Mouse (Mus musculus) kidney, postnatal 0 days (tissue): ENCODE measurements around the gene Pgam2. TPM values are rescaled to one million over a fixed set of nuclear protein-coding genes. Genes with fewer than 3 reads are reported as not detected.

Experiments
- ATAC-seq: fragments of 200-750 bp; cut with Nextera tagmentation; replicated peaks from 2 replicates; pipeline ENCODE4 v1.8.0; 2017; ENCODE audit warnings: low read depth, moderate number of reproducible peaks, moderate TSS enrichment, moderate library complexity; ENCODE audit not compliant: low FRiP score
- DNase-seq: peaks from one replicate; pipeline ENCODE4 v3.0.0-alpha.2; 2016; ENCODE audit warnings: low spot score
- H3K27ac ChIP-seq: fragments of 300-500 bp; sonication (generic); 2 replicates; pipeline ENCODE4 v1.5.1; 2014; ENCODE audit warnings: mild to moderate bottlenecking
- H3K27me3 ChIP-seq: fragments of 300-500 bp; sonication (generic); 2 replicates; pipeline ENCODE4 v1.6.1; 2014; ENCODE audit warnings: low read length, mixed read lengths; ENCODE audit not compliant: insufficient read depth
- H3K36me3 ChIP-seq: fragments of 300-500 bp; sonication (generic); 2 replicates; pipeline ENCODE4 v1.6.1; 2014; ENCODE audit warnings: low read length, mixed read lengths; ENCODE audit not compliant: insufficient read depth
- H3K4me1 ChIP-seq: fragments of 300-500 bp; sonication (generic); replicated peaks from 2 replicates; pipeline ENCODE4 v1.6.1; 2014; ENCODE audit warnings: antibody characterized with exemption, low read length, mixed read lengths; ENCODE audit not compliant: insufficient read depth
- H3K4me2 ChIP-seq: fragments of 300-500 bp; sonication (generic); 2 replicates; pipeline ENCODE4 v1.6.1; 2014; ENCODE audit warnings: mild to moderate bottlenecking, low read length, moderate library complexity, mixed read lengths
- H3K4me3 ChIP-seq: fragments of 300-500 bp; sonication (generic); replicated peaks from 2 replicates; pipeline ENCODE4 v1.5.1; 2014; ENCODE audit warnings: low read depth, low read length
- H3K9ac ChIP-seq: fragments of 300-500 bp; sonication (generic); 2 replicates; pipeline ENCODE4 v1.6.1; 2014; ENCODE audit warnings: low read depth, low read length
- H3K9me3 ChIP-seq: fragments of 300-500 bp; sonication (generic); replicated peaks from 2 replicates; pipeline ENCODE4 v1.6.1; 2016; ENCODE audit warnings: low read length, inconsistent platforms, mixed read lengths
- CTCF ChIP-seq: IDR thresholded peaks from 2 replicates; pipeline ENCODE4 v1.5.1; 2016; ENCODE audit warnings: antibody characterized with exemption, low read depth, mild to moderate bottlenecking, moderate library complexity
- WGBS: fragments of 180-500 bp; shearing (Covaris S2); extraction: QIAGEN DNeasy Blood & Tissue Kit; methylation state at CpG from one replicate; pipeline ENCODE4 v1.1.7; 2014; 5-methylcytosine and 5-hydroxymethylcytosine counted together
- polyA plus RNA-seq: library from polyadenylated mRNA; unstranded; fragments of >200 nt; fragmentation: Nextera tagmentation; extraction: Ambion mirVana; gene quantifications from 2 replicates; pipeline ENCODE4 v1.2.1, GENCODE M21; 2015

The Pgam2 gene
- polyA plus RNA-seq, 1 experiment from 2014 or later, result 111 TPM

GRCm38 (mm10) chr11:5835057-5835456 is 31.5 kb upstream of the Pgam2 start:
- ATAC-seq, result no peak
- H3K27me3 ChIP-seq, result no peaks in the 10 kb centered on the region
- DNase-seq, result no peak
- H3K36me3 ChIP-seq, result peaks cover 23% of the 10 kb centered on the region
- TF ChIP-seq CTCF, result no peak
- H3K27ac ChIP-seq, result no peak overlapping the region
- H3K4me3 ChIP-seq, result no peak overlapping the region
- no peaks in the 10 kb centered on the region for H3K4me1 ChIP-seq
- 84% methylated on average over 7 of the region's 7 CpGs for WGBS
- no peak overlapping the region for H3K9ac ChIP-seq
- no peaks in the 10 kb centered on the region for H3K9me3 ChIP-seq
- H3K4me2 ChIP-seq, result no peak overlapping the region

- ATAC-seq, result no peak
- TF ChIP-seq CTCF, result no peak
- Histone ChIP-seq H3K36me3 (peaks cover 25% of the 10 kb centered on the region), H3K4me1 (no peaks in the 10 kb centered on the region), H3K9ac (no peak overlapping the region), H3K9me3 (no peaks in the 10 kb centered on the region), H3K4me3 (no peak overlapping the region), H3K4me2 (no peak overlapping the region), H3K27ac (no peak overlapping the region), H3K27me3 (no peaks in the 10 kb centered on the region)
- no peak for DNase-seq
- WGBS, result 54% methylated on average over 9 of the region's 9 CpGs
Measured at GRCm38 (mm10) chr11:5834506-5834905, 31.0 kb upstream of the Pgam2 start.

- no peak overlapping the region for H3K27ac ChIP-seq
- H3K4me2 ChIP-seq, result no peak overlapping the region
- no peaks in the 10 kb centered on the region for H3K27me3 ChIP-seq
- H3K9ac ChIP-seq, result no peak overlapping the region
- no peaks in the 10 kb centered on the region for H3K4me1 ChIP-seq
- no peak for DNase-seq
- no peak for TF ChIP-seq CTCF
- peaks cover 41% of the 10 kb centered on the region for H3K36me3 ChIP-seq
- WGBS, result 91% methylated on average over 12 of the region's 12 CpGs
- H3K9me3 ChIP-seq, result no peaks in the 10 kb centered on the region
- no peak for ATAC-seq
- H3K4me3 ChIP-seq, result no peak overlapping the region
Measured at GRCm38 (mm10) chr11:5829327-5829726, 25.8 kb upstream of the Pgam2 start.

GRCm38 (mm10) chr11:5828509-5829191 is 25.1 kb upstream of the Pgam2 start:
- Histone ChIP-seq H3K4me1 (no peaks in the 10 kb centered on the region), H3K36me3 (peaks cover 35% of the 10 kb centered on the region), H3K9ac (no peak overlapping the region), H3K4me3 (no peak overlapping the region), H3K4me2 (no peak overlapping the region), H3K27ac (no peak overlapping the region), H3K27me3 (no peaks in the 10 kb centered on the region), H3K9me3 (no peaks in the 10 kb centered on the region)
- DNase-seq, result no peak
- TF ChIP-seq CTCF, result no peak
- WGBS, result 85% methylated on average over 11 of the region's 11 CpGs
- no peak for ATAC-seq

GRCm38 (mm10) chr11:5827931-5828330 is 24.4 kb upstream of the Pgam2 start:
- H3K9me3 ChIP-seq, result no peaks in the 10 kb centered on the region
- no peaks in the 10 kb centered on the region for H3K4me1 ChIP-seq
- H3K27ac ChIP-seq, result no peak overlapping the region
- 89% methylated on average over 5 of the region's 5 CpGs for WGBS
- no peak overlapping the region for H3K4me3 ChIP-seq
- ATAC-seq (no peak), DNase-seq (no peak)
- no peak overlapping the region for H3K4me2 ChIP-seq
- H3K36me3 ChIP-seq, result peaks cover 33% of the 10 kb centered on the region
- no peak for TF ChIP-seq CTCF
- no peak overlapping the region for H3K9ac ChIP-seq
- H3K27me3 ChIP-seq, result no peaks in the 10 kb centered on the region

GRCm38 (mm10) chr11:5825432-5825831 is 21.9 kb upstream of the Pgam2 start:
- H3K4me1 ChIP-seq, result no peaks in the 10 kb centered on the region
- H3K4me2 ChIP-seq, result no peak overlapping the region
- H3K9ac ChIP-seq, result no peak overlapping the region
- DNase-seq (peak; percentile 11), ATAC-seq (no peak)
- H3K9me3 ChIP-seq, result no peaks in the 10 kb centered on the region
- peaks cover 20% of the 10 kb centered on the region for H3K36me3 ChIP-seq
- no peak overlapping the region for H3K27ac ChIP-seq
- H3K4me3 ChIP-seq, result no peak overlapping the region
- H3K27me3 ChIP-seq, result no peaks in the 10 kb centered on the region
- TF ChIP-seq CTCF, result no peak

GRCm38 (mm10) chr11:5819223-5819622 is 15.7 kb upstream of the Pgam2 start:
- Histone ChIP-seq H3K27ac (no peak overlapping the region), H3K9me3 (no peaks in the 10 kb centered on the region), H3K4me1 (no peaks in the 10 kb centered on the region), H3K4me3 (no peak overlapping the region), H3K9ac (no peak overlapping the region), H3K27me3 (no peaks in the 10 kb centered on the region), H3K4me2 (no peak overlapping the region), H3K36me3 (no peaks in the 10 kb centered on the region)
- no peak for TF ChIP-seq CTCF
- DNase-seq (no peak), ATAC-seq (no peak)
- WGBS, result 75% methylated on average over 2 of the region's 2 CpGs
